Mouse (Mus musculus) stomach, embryonic 14.5 days (tissue): ENCODE results near the gene Kctd19. TPM values are rescaled to one million over a fixed set of nuclear protein-coding genes. Genes with fewer than 3 reads are reported as not detected.

Experiments used
- ATAC-seq: fragments of 200-750 bp; cut with Nextera tagmentation; 2 replicates; pipeline ENCODE4 v1.8.0; 2017; ENCODE audit warnings: low read depth, moderate TSS enrichment; ENCODE audit not compliant: insufficient number of reproducible peaks, insufficient read depth, low FRiP score
- H3K27ac ChIP-seq: fragments of 300-500 bp; sonication (generic); 2 replicates; pipeline ENCODE4 v1.5.1; 2014; ENCODE audit warnings: mild to moderate bottlenecking, low read length, moderate library complexity, mixed read lengths
- H3K27me3 ChIP-seq: fragments of 300-500 bp; sonication (generic); 2 replicates; pipeline ENCODE4 v1.6.1; 2014; ENCODE audit warnings: low read length, control low read depth, mixed read lengths; ENCODE audit not compliant: control insufficient read depth, insufficient read depth
- H3K36me3 ChIP-seq: fragments of 300-500 bp; sonication (generic); 2 replicates; pipeline ENCODE4 v1.6.1; 2014; ENCODE audit warnings: mild to moderate bottlenecking, control low read depth, low read length, moderate library complexity, mixed read lengths; ENCODE audit not compliant: control insufficient read depth, insufficient read depth
- H3K4me1 ChIP-seq: fragments of 300-500 bp; sonication (generic); 2 replicates; pipeline ENCODE4 v1.6.1; 2014; ENCODE audit warnings: low read length, control low read depth, mixed read lengths; ENCODE audit not compliant: control insufficient read depth, insufficient read depth
- H3K4me2 ChIP-seq: fragments of 300-500 bp; sonication (generic); replicated peaks from 2 replicates; pipeline ENCODE4 v1.6.1; 2014; ENCODE audit warnings: low read depth, low read length, control low read depth
- H3K4me3 ChIP-seq: fragments of 300-500 bp; sonication (generic); 2 replicates; pipeline ENCODE4 v1.5.1; 2014; ENCODE audit warnings: low read depth, low read length, control low read depth
- H3K9ac ChIP-seq: fragments of 300-500 bp; sonication (generic); replicated peaks from 2 replicates; pipeline ENCODE4 v1.6.1; 2014; ENCODE audit warnings: low read depth, mild to moderate bottlenecking, control low read depth, low read length, moderate library complexity, mixed read lengths
- H3K9me3 ChIP-seq: fragments of 300-500 bp; sonication (generic); 2 replicates; pipeline ENCODE4 v1.6.1; 2016; ENCODE audit warnings: low read depth, low read length, control low read depth; ENCODE audit not compliant: control insufficient read depth
- WGBS: fragments of 180-500 bp; shearing (Covaris S2); extraction: QIAGEN DNeasy Blood & Tissue Kit; methylation state at CpG from one replicate; pipeline ENCODE4 v1.1.7; 2014; 5-methylcytosine and 5-hydroxymethylcytosine counted together
- polyA plus RNA-seq: library from polyadenylated mRNA; unstranded; fragments of >200 nt; fragmentation: Nextera tagmentation; extraction: Ambion mirVana; gene quantifications from 2 replicates; pipeline ENCODE4 v1.2.1, GENCODE M21; 2014

The Kctd19 gene
- polyA plus RNA-seq, 1 experiment from 2014 or later, result not detected

GRCm38 (mm10) chr8:105434136-105434535 is 20.8 kb upstream of the Kctd19 start:
- H3K4me2 ChIP-seq, result no peak overlapping the region
- H3K27me3 ChIP-seq, result no peaks in the 10 kb centered on the region
- no peaks in the 10 kb centered on the region for H3K36me3 ChIP-seq
- no peaks in the 10 kb centered on the region for H3K9me3 ChIP-seq
- no peak for ATAC-seq
- H3K27ac ChIP-seq, result no peak overlapping the region
- WGBS, result 47% methylated on average over 5 of the region's 5 CpGs
- H3K4me3 ChIP-seq, result no peak overlapping the region
- H3K9ac ChIP-seq, result no peak overlapping the region
- H3K4me1 ChIP-seq, result no peaks in the 10 kb centered on the region

- Histone ChIP-seq H3K36me3 (no peaks in the 10 kb centered on the region), H3K9me3 (no peaks in the 10 kb centered on the region), H3K4me2 (no peak overlapping the region), H3K4me3 (no peak overlapping the region), H3K27me3 (no peaks in the 10 kb centered on the region), H3K9ac (no peak overlapping the region), H3K27ac (no peak overlapping the region), H3K4me1 (no peaks in the 10 kb centered on the region)
- no peak for ATAC-seq
- 48% methylated on average over 5 of the region's 5 CpGs for WGBS
Observed at GRCm38 (mm10) chr8:105433511-105433910, 20.2 kb upstream of the Kctd19 start.

GRCm38 (mm10) chr8:105433021-105433420 is 19.7 kb upstream of the Kctd19 start:
- no peak for ATAC-seq
- Histone ChIP-seq H3K36me3 (no peaks in the 10 kb centered on the region), H3K4me2 (no peak overlapping the region), H3K27ac (no peak overlapping the region), H3K4me3 (no peak overlapping the region), H3K9me3 (no peaks in the 10 kb centered on the region), H3K9ac (no peak overlapping the region), H3K27me3 (no peaks in the 10 kb centered on the region), H3K4me1 (no peaks in the 10 kb centered on the region)
- 59% methylated on average over 6 of the region's 6 CpGs for WGBS

- no peak overlapping the region for H3K4me2 ChIP-seq
- no peak for ATAC-seq
- H3K27me3 ChIP-seq, result no peaks in the 10 kb centered on the region
- no peaks in the 10 kb centered on the region for H3K9me3 ChIP-seq
- H3K27ac ChIP-seq, result no peak overlapping the region
- no peaks in the 10 kb centered on the region for H3K36me3 ChIP-seq
- H3K4me3 ChIP-seq, result no peak overlapping the region
- WGBS, result 60% methylated on average over 7 of the region's 7 CpGs
- H3K4me1 ChIP-seq, result no peaks in the 10 kb centered on the region
- no peak overlapping the region for H3K9ac ChIP-seq
Observed at GRCm38 (mm10) chr8:105431743-105432515, 18.6 kb upstream of the Kctd19 start.

- Histone ChIP-seq H3K4me2 (no peak overlapping the region), H3K9ac (no peak overlapping the region), H3K27ac (no peak overlapping the region), H3K27me3 (no peaks in the 10 kb centered on the region), H3K36me3 (no peaks in the 10 kb centered on the region), H3K9me3 (no peaks in the 10 kb centered on the region), H3K4me3 (no peak overlapping the region), H3K4me1 (no peaks in the 10 kb centered on the region)
- 50% methylated on average over 6 of the region's 6 CpGs for WGBS
- ATAC-seq, result no peak
Observed at GRCm38 (mm10) chr8:105426878-105427277, 13.6 kb upstream of the Kctd19 start.

GRCm38 (mm10) chr8:105422006-105422405 is 8.7 kb upstream of the Kctd19 start:
- Histone ChIP-seq H3K4me3 (no peak overlapping the region), H3K9me3 (no peaks in the 10 kb centered on the region), H3K36me3 (no peaks in the 10 kb centered on the region), H3K27me3 (no peaks in the 10 kb centered on the region), H3K4me1 (no peaks in the 10 kb centered on the region), H3K27ac (no peak overlapping the region), H3K9ac (no peak overlapping the region), H3K4me2 (no peak overlapping the region)
- WGBS, result 63% methylated on average over 1 of the region's 1 CpGs
- no peak for ATAC-seq

GRCm38 (mm10) chr8:105419800-105420199 is 6.5 kb upstream of the Kctd19 start:
- H3K9ac ChIP-seq, result no peak overlapping the region
- H3K4me3 ChIP-seq, result no peak overlapping the region
- no peak for ATAC-seq
- no peaks in the 10 kb centered on the region for H3K9me3 ChIP-seq
- H3K36me3 ChIP-seq, result no peaks in the 10 kb centered on the region
- H3K27ac ChIP-seq, result no peak overlapping the region
- H3K27me3 ChIP-seq, result no peaks in the 10 kb centered on the region
- no peaks in the 10 kb centered on the region for H3K4me1 ChIP-seq
- H3K4me2 ChIP-seq, result no peak overlapping the region
- WGBS, result 83% methylated on average over 4 of the region's 4 CpGs

GRCm38 (mm10) chr8:105418992-105419391 is 5.7 kb upstream of the Kctd19 start:
- WGBS, result 84% methylated on average over 2 of the region's 2 CpGs
- Histone ChIP-seq H3K36me3 (no peaks in the 10 kb centered on the region), H3K4me3 (no peak overlapping the region), H3K27me3 (no peaks in the 10 kb centered on the region), H3K9me3 (no peaks in the 10 kb centered on the region), H3K4me1 (no peaks in the 10 kb centered on the region), H3K27ac (no peak overlapping the region), H3K9ac (no peak overlapping the region), H3K4me2 (no peak overlapping the region)
- ATAC-seq, result no peak

- Histone ChIP-seq H3K4me2 (no peak overlapping the region), H3K4me3 (no peak overlapping the region), H3K36me3 (no peaks in the 10 kb centered on the region), H3K27ac (no peak overlapping the region), H3K4me1 (peaks cover 11% of the 10 kb centered on the region; the same call in 1 of the 2 replicates), H3K27me3 (no peaks in the 10 kb centered on the region), H3K9me3 (no peaks in the 10 kb centered on the region), H3K9ac (no peak overlapping the region)
- 90% methylated on average over 6 of the region's 6 CpGs for WGBS
- ATAC-seq, result no peak
Observed at GRCm38 (mm10) chr8:105409947-105410346, 3.4 kb downstream of the Kctd19 start.
